Mouse (Mus musculus): ENCODE data around the gene Cbl. TPM values are rescaled to one million over a fixed set of nuclear protein-coding genes. Genes with fewer than 3 reads are reported as not detected.

Gene Cbl
- polyA plus RNA-seq, 1 experiment from 2014 or later = 9.9 TPM

- Histone ChIP-seq H3K36me3 (ENCODE audit: insufficient read depth, low read length) (no peaks in the 10 kb centered on the region), H3K27me3 (ENCODE audit: insufficient read depth, low read length) (no peaks in the 10 kb centered on the region), H3K4me1 (replicated peaks; ENCODE audit: insufficient read depth, low read length) (no peaks in the 10 kb centered on the region), H3K9ac (ENCODE audit: low read depth, low read length) (0 out of 2 replicates have a peak overlapping the region, but pooled peaks have one; percentile 28), H3K9me3 (replicated peaks; ENCODE audit: low read length) (no peaks in the 10 kb centered on the region), H3K27ac (peak overlapping the region; percentile 71), H3K4me3 (replicated peaks; ENCODE audit: low read depth, low read length) (no peak overlapping the region), H3K4me2 (ENCODE audit: low read length) (no peak overlapping the region)
- ATAC-seq (replicated peaks; ENCODE audit: low FRiP score, low read depth) = no peak
- 41% methylated on average over 4 of the region's 4 CpGs for WGBS
- TF ChIP-seq CTCF (IDR thresholded peaks at IDR 0.05; ENCODE audit: low read depth) = no peak
- DNase-seq (ENCODE audit: low spot score) = peak; percentile 31
These were observed 2.8 kb upstream of the Cbl start for GRCm38 (mm10) chr9:44236601-44237000.

DNA sequence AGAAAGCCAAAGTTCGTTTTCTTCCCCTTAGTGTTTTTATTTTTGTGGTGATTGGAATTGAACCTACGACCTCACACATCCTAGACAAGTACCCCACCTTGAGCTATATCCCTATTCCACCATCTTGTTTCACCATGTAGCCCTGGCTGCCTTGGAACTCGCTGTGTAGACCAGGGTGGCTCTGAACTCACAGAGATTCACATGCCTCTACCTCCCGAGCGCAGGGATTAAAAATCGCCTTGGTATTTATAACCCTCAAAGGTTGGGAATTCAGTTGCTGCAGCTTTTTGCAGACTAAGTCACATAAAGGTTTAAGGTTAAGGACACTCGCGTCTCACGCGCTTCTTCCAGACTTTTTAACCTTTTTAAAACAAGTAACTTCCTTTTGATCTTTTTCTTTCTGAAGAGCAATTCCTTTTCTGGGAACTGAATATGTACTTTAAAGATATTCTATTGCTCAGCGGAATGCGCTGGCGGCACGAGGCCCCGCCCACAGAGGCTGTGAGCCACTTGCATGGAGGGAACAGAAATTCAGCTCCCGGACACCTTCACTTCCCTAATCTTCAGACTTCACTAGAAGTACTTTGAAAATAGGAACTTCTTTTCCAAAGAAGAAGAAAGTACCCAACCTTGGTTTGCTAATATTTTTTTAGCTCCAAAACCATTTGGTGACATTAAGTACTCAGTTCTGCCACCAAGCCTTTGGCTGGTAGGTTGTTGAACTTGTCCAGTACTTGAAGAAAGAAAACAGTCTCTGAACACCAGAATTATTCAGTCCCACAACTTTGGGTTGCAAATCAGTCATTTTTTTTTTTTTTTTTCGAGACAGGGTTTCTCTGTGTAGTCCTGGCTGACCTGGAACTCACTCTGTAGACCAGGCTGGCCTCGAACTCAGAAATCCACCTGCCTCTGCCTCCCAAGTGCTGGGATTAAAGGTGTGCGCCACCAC, 904 bp upstream of the Cbl start:
- Histone ChIP-seq H3K9ac (ENCODE audit: low read depth, low read length) (no peak overlapping the region; the same call in 1 of the 2 replicates), H3K4me1 (replicated peaks; ENCODE audit: insufficient read depth, low read length) (no peaks in the 10 kb centered on the region), H3K9me3 (replicated peaks; ENCODE audit: low read length) (no peaks in the 10 kb centered on the region), H3K27ac (peak overlapping the region; percentile 72), H3K4me3 (replicated peaks; ENCODE audit: low read depth, low read length) (peak overlapping the region; percentile 97), H3K4me2 (ENCODE audit: low read length) (peak overlapping the region; percentile 53), H3K36me3 (ENCODE audit: insufficient read depth, low read length) (no peaks in the 10 kb centered on the region), H3K27me3 (ENCODE audit: insufficient read depth, low read length) (no peaks in the 10 kb centered on the region)
- no peak for TF ChIP-seq CTCF (IDR thresholded peaks at IDR 0.05; ENCODE audit: low read depth)
- ATAC-seq (replicated peaks; ENCODE audit: low FRiP score, low read depth) (peak; percentile 8; the same call in 1 of the 2 replicates), DNase-seq (ENCODE audit: low spot score) (peak; percentile 69)
- 24% methylated on average over 19 of the region's 19 CpGs for WGBS

DNA sequence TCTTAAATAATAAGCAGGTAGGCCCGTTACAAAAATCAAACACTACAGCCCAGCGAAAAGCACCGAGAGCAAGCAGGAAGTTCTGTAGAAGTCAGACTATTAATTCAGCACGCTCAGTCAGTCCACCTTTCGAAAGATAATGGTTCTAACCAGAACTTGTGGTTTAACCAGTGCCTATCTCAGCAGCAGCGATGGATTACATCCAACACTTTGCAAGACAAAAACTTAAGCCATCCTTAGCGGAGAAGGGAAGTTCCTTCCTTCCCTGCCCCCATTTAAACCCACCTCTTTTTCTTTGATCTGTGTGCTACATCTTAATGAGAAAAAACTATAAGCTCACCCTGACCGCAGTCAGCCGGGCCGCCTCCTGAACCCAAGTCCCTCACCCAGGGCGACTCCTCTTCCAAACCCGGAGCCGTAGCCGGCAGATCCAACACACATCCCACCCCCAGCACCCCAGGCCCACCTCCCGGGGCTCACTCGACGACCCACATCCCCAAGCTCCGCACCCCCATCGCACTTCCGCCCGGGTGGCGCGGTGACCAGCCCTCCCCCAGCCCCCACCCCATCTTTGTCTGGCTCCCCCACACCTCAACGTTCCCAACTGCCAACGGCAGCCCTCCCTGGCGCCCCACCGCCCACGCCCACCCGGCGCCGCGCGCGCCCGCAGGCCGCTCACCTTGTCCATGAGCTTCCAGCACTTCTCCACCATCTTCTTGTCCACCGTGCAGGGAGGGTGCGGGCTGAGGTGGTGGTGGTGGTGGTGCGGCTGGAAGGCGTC, 638 bp downstream of the Cbl start:
- peak; percentile 57 for DNase-seq (ENCODE audit: low spot score)
- Histone ChIP-seq H3K4me3 (replicated peaks; ENCODE audit: low read depth, low read length) (peak overlapping the region; percentile 97), H3K9me3 (replicated peaks; ENCODE audit: low read length) (no peaks in the 10 kb centered on the region), H3K27ac (peak overlapping the region; percentile 94), H3K9ac (ENCODE audit: low read depth, low read length) (peak overlapping the region; percentile 88), H3K4me1 (replicated peaks; ENCODE audit: insufficient read depth, low read length) (no peaks in the 10 kb centered on the region), H3K36me3 (ENCODE audit: insufficient read depth, low read length) (no peaks in the 10 kb centered on the region), H3K4me2 (ENCODE audit: low read length) (peak overlapping the region; percentile 64), H3K27me3 (ENCODE audit: insufficient read depth, low read length) (no peaks in the 10 kb centered on the region)
- no peak for TF ChIP-seq CTCF (IDR thresholded peaks at IDR 0.05; ENCODE audit: low read depth)
- peak; percentile 71 for ATAC-seq (replicated peaks; ENCODE audit: low FRiP score, low read depth)
- WGBS = under 1% methylated on average over 40 of the region's 40 CpGs

- Histone ChIP-seq H3K4me2 (ENCODE audit: low read length) (no peak overlapping the region), H3K36me3 (ENCODE audit: insufficient read depth, low read length) (no peaks in the 10 kb centered on the region), H3K4me1 (replicated peaks; ENCODE audit: insufficient read depth, low read length) (no peaks in the 10 kb centered on the region; the same call in 1 of the 2 replicates), H3K9ac (ENCODE audit: low read depth, low read length) (no peak overlapping the region), H3K4me3 (replicated peaks; ENCODE audit: low read depth, low read length) (no peak overlapping the region), H3K9me3 (replicated peaks; ENCODE audit: low read length) (no peaks in the 10 kb centered on the region), H3K27ac (no peak overlapping the region), H3K27me3 (ENCODE audit: insufficient read depth, low read length) (no peaks in the 10 kb centered on the region)
- DNase-seq (ENCODE audit: low spot score) (no peak), ATAC-seq (replicated peaks; ENCODE audit: low FRiP score, low read depth) (no peak)
- no peak for TF ChIP-seq CTCF (IDR thresholded peaks at IDR 0.05; ENCODE audit: low read depth)
These were observed 2.2 kb downstream of the Cbl start for GRCm38 (mm10) chr9:44231609-44232008.

DNA sequence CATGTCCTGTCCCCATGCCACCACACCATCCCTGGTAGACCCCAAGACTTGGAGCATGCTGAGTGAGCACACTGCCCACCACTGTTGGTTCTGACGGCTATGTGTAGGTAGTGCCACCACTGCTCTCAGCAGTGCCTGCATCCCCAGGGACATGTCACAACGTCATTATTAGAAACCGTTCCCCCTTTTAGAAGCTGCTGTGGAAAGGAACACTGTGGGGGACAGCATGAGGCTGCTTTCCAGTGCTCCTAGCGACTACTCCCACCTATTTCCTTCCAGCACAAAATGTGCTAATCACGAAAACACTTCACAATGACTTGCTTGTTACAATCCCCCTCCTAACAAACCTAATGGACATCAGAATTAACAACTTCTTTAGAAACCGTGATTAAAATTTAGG, 7.9 kb downstream of the Cbl start:
- Histone ChIP-seq H3K9ac (ENCODE audit: low read depth, low read length) (no peak overlapping the region), H3K27ac (peak overlapping the region; percentile 9; the same call in 1 of the 2 replicates), H3K4me3 (replicated peaks; ENCODE audit: low read depth, low read length) (no peak overlapping the region), H3K4me1 (replicated peaks; ENCODE audit: insufficient read depth, low read length) (peaks cover 6% of the 10 kb centered on the region; the same call in 1 of the 2 replicates), H3K4me2 (ENCODE audit: low read length) (no peak overlapping the region), H3K9me3 (replicated peaks; ENCODE audit: low read length) (no peaks in the 10 kb centered on the region), H3K27me3 (ENCODE audit: insufficient read depth, low read length) (no peaks in the 10 kb centered on the region), H3K36me3 (ENCODE audit: insufficient read depth, low read length) (no peaks in the 10 kb centered on the region)
- 41% methylated on average over 6 of the region's 6 CpGs for WGBS
- TF ChIP-seq CTCF (IDR thresholded peaks at IDR 0.05; ENCODE audit: low read depth) = no peak
- ATAC-seq (replicated peaks; ENCODE audit: low FRiP score, low read depth) (no peak), DNase-seq (ENCODE audit: low spot score) (peak; percentile 22)

DNA sequence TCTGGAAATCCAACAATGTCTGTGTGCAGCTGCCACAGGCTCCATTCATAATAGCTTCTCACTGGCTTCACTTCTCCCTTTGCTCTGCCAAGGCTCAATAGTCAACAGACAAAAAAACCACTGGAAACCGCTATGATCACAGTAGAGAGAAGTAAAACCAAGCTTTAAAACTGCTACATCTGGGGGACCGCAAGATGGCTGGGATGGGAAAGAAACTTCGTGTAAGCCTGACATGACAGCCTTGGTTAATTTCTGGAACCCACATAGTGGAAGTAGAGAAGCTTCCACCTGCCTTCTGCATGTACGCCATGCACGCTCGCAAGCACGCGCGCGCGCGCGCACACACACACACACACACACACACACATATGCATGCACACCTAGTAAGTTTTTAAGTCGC, 20.3 kb downstream of the Cbl start:
- WGBS = 96% methylated on average over 14 of the region's 14 CpGs
- no peak overlapping the region for H3K9ac ChIP-seq (ENCODE audit: low read depth, low read length)

More for the DNA sequence above, 20.3 kb downstream of the Cbl start:
- Histone ChIP-seq H3K36me3 (ENCODE audit: insufficient read depth, low read length) (no peaks in the 10 kb centered on the region), H3K27ac (no peak overlapping the region), H3K4me1 (replicated peaks; ENCODE audit: insufficient read depth, low read length) (no peaks in the 10 kb centered on the region), H3K4me2 (ENCODE audit: low read length) (no peak overlapping the region), H3K9me3 (replicated peaks; ENCODE audit: low read length) (no peaks in the 10 kb centered on the region), H3K27me3 (ENCODE audit: insufficient read depth, low read length) (no peaks in the 10 kb centered on the region), H3K4me3 (replicated peaks; ENCODE audit: low read depth, low read length) (no peak overlapping the region)
- DNase-seq (ENCODE audit: low spot score) (peak; percentile 10), ATAC-seq (replicated peaks; ENCODE audit: low FRiP score, low read depth) (no peak)
- no peak for TF ChIP-seq CTCF (IDR thresholded peaks at IDR 0.05; ENCODE audit: low read depth)
